Mouse (Mus musculus): ENCODE measurements around the gene Olfr686.

DNA sequence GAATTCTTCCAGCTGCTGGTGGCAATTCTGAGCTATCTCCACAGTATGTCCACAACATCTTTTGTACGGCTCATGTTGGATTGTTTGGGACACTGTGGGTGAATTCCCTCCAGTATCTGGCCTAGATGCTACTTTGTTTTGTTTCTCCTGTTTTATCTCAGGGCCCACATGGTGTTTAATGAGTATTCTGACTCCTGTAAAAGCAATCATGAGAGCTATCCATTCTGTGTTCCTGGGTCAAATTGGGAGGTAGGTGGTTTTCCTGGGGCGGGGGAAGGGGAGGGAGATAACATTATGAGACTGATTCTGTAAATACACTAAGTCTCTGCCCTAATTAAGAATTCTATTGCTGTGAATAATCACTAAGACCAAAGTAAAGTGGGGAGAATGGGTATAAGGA, 22.1 kb upstream of the Olfr686 start:
- TF ChIP-seq POLR2A (IDR thresholded peaks at IDR 0.05; ENCODE audit: borderline replicate concordance, extremely low read depth, low read depth, low read length) (no peak), CTCF (IDR thresholded peaks at IDR 0.05; ENCODE audit: insufficient read depth, low read length) (no peak)
